Mouse (Mus musculus) thymus, postnatal 25 days (tissue): ENCODE data around the gene Atp11a.

Experiments
- DNase-seq: peaks from one replicate; pipeline ENCODE4 v3.0.0; 2022

Gene Atp11a

GRCm38 (mm10) chr8:12756391-12757157 is at the start of gene Atp11a:
Gene Atp11a (plus strand): TSS chr8:12757014.
- DNase-seq, result peak; percentile 75

GRCm38 (mm10) chr8:12711623-12712022 is 45.2 kb upstream of the Atp11a start:
- no peak for DNase-seq

GRCm38 (mm10) chr8:12715861-12716585 is 40.8 kb upstream of the Atp11a start:
- DNase-seq, result no peak

GRCm38 (mm10) chr8:12719091-12719490 is 37.7 kb upstream of the Atp11a start:
- DNase-seq, result no peak

GRCm38 (mm10) chr8:12728644-12729043 is 28.2 kb upstream of the Atp11a start:
- DNase-seq, result no peak

- no peak for DNase-seq
Observed at GRCm38 (mm10) chr8:12730780-12731179, 26.0 kb upstream of the Atp11a start.

- no peak for DNase-seq
Observed at GRCm38 (mm10) chr8:12732431-12732830, 24.4 kb upstream of the Atp11a start.

GRCm38 (mm10) chr8:12739113-12739512 is 17.7 kb upstream of the Atp11a start:
- no peak for DNase-seq

GRCm38 (mm10) chr8:12743390-12743789 is 13.4 kb upstream of the Atp11a start:
- no peak for DNase-seq

- DNase-seq, result no peak
Observed at GRCm38 (mm10) chr8:12748183-12748582, 8.6 kb upstream of the Atp11a start.

- no peak for DNase-seq
Observed at GRCm38 (mm10) chr8:12749116-12749515, 7.7 kb upstream of the Atp11a start.

- DNase-seq, result no peak
Observed at GRCm38 (mm10) chr8:12753054-12753453, 3.8 kb upstream of the Atp11a start.

- DNase-seq, result no peak
Observed at GRCm38 (mm10) chr8:12754115-12754514, 2.7 kb upstream of the Atp11a start.

- peak; percentile 13 for DNase-seq
Observed at GRCm38 (mm10) chr8:12755312-12755711, 1.5 kb upstream of the Atp11a start.

GRCm38 (mm10) chr8:12755826-12756225 is 988 bp upstream of the Atp11a start:
- DNase-seq, result peak; percentile 3

GRCm38 (mm10) chr8:12757231-12757940 is 572 bp downstream of the Atp11a start:
- peak; percentile 25 for DNase-seq

GRCm38 (mm10) chr8:12759963-12760362 is 3.1 kb downstream of the Atp11a start:
- no peak for DNase-seq

- DNase-seq, result no peak
Observed at GRCm38 (mm10) chr8:12761873-12762272, 5.1 kb downstream of the Atp11a start.

GRCm38 (mm10) chr8:12763565-12764108 is 6.8 kb downstream of the Atp11a start:
- DNase-seq, result no peak

GRCm38 (mm10) chr8:12764971-12765370 is 8.2 kb downstream of the Atp11a start:
- DNase-seq, result no peak

- no peak for DNase-seq
Observed at GRCm38 (mm10) chr8:12767176-12767575, 10.4 kb downstream of the Atp11a start.

- DNase-seq, result no peak
Observed at GRCm38 (mm10) chr8:12768747-12769146, 11.9 kb downstream of the Atp11a start.

- DNase-seq, result no peak
Observed at GRCm38 (mm10) chr8:12769296-12769695, 12.5 kb downstream of the Atp11a start.
